Mouse (Mus musculus): ENCODE results near the gene Smim4. TPM values are rescaled to one million over a fixed set of nuclear protein-coding genes. Genes with fewer than 3 reads are reported as not detected.

The Smim4 gene
- polyA plus RNA-seq, 1 experiment from 2014 or later, result 127 TPM

DNA sequence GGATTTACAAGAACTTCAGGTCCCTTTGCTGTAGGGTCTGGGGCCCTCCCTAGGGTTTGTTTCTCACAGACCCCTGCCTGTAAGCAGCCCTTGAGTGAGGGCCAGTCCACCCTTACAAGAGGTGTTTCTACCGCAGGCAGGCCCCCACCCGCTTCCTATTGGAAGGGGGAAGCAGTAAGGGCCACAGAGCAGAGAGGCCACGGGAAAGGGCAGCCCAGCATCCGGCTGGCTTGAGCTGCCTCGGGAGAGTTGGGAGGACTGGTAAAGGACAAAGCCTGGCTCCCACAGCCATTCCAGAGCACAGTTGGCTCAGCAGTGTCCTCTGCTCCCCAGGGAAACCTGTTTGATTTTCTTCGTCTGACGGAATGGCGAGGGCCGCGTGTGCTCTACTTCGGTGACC is 9.0 kb upstream of the Smim4 start:
- no peak for TF ChIP-seq CTCF (IDR thresholded peaks at IDR 0.05; ENCODE audit: low read depth)
- peaks cover 32% of the 10 kb centered on the region; the same call in 1 of the 2 replicates for H3K36me3 ChIP-seq (ENCODE audit: control insufficient read depth, insufficient read depth)
- no peak for ATAC-seq
- H3K27me3 ChIP-seq (replicated peaks; ENCODE audit: control insufficient read depth, insufficient read depth, low read length), result no peaks in the 10 kb centered on the region
- peak overlapping the region; percentile 41; the same call in 1 of the 2 replicates for H3K27ac ChIP-seq (ENCODE audit: low read depth, low read length)
- H3K4me3 ChIP-seq (ENCODE audit: low read depth, low read length), result no peak overlapping the region
- no peak overlapping the region for H3K4me2 ChIP-seq (replicated peaks; ENCODE audit: low read depth)
- no peak overlapping the region for H3K9ac ChIP-seq (ENCODE audit: low read depth, low read length)
- WGBS, result 80% methylated on average over 11 of the region's 11 CpGs
- peaks cover 8% of the 10 kb centered on the region for H3K4me1 ChIP-seq (replicated peaks; ENCODE audit: control insufficient read depth, insufficient read depth, low read length)
- no peaks in the 10 kb centered on the region for H3K9me3 ChIP-seq (ENCODE audit: control insufficient read depth)

GRCm38 (mm10) chr14:31137281-31137595 is 8.5 kb upstream of the Smim4 start:
- peak overlapping the region; percentile 41 for H3K27ac ChIP-seq (ENCODE audit: low read depth, low read length)
- no peak for ATAC-seq
- no peaks in the 10 kb centered on the region for H3K9me3 ChIP-seq (ENCODE audit: control insufficient read depth)
- peaks cover 32% of the 10 kb centered on the region; the same call in 1 of the 2 replicates for H3K36me3 ChIP-seq (ENCODE audit: control insufficient read depth, insufficient read depth)
- no peak overlapping the region for H3K4me3 ChIP-seq (ENCODE audit: low read depth, low read length)
- no peaks in the 10 kb centered on the region for H3K27me3 ChIP-seq (replicated peaks; ENCODE audit: control insufficient read depth, insufficient read depth, low read length)
- no peak overlapping the region for H3K4me2 ChIP-seq (replicated peaks; ENCODE audit: low read depth)
- WGBS, result 85% methylated on average over 10 of the region's 10 CpGs
- H3K9ac ChIP-seq (ENCODE audit: low read depth, low read length), result no peak overlapping the region
- H3K4me1 ChIP-seq (replicated peaks; ENCODE audit: control insufficient read depth, insufficient read depth, low read length), result peaks cover 9% of the 10 kb centered on the region
- no peak for TF ChIP-seq CTCF (IDR thresholded peaks at IDR 0.05; ENCODE audit: low read depth)

DNA sequence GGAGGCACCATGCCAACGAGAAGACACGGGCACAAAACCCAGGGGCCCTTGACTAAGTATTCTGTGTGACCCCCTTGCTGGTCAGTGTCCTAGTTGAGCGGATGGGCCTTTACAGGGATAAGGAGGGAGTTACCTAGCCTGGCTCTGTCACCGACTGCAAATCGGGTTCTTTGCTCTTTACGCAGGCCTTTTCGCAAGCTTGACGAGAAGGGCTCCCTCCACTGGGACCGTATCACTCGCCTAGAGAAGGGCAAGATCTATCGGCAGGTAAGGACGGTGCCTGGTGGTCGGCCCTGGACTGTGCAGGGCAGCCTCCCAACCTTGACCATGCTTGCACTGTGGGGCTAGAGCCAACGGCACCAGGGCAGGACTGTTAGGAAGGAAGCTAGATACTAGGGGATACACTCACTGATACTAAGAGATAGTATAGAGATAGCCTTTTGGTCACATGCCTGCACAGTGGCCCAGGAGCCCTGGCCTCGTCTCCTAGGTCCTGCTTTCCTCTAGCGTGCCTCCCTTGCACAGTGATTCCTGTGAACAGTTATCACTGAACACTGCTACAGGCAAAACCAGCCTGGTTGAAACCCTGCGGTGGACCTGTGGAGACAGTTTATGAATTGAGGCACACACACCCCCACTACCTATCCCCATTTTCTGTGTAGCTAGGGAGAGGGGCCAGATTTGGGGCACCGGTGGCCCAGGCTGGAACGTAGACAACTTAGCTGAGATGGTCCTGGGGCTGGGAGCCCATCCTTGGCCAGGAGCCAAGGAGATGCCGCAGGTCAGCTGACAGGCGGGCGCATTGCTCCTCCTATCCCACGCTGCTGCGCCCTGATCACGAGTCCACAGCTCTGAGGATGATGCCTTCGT is 7.9 kb upstream of the Smim4 start:
- H3K27me3 ChIP-seq (replicated peaks; ENCODE audit: control insufficient read depth, insufficient read depth, low read length), result no peaks in the 10 kb centered on the region
- 90% methylated on average over 26 of the region's 26 CpGs for WGBS
- H3K9me3 ChIP-seq (ENCODE audit: control insufficient read depth), result no peaks in the 10 kb centered on the region
- no peak for ATAC-seq
- no peak overlapping the region for H3K4me2 ChIP-seq (replicated peaks; ENCODE audit: low read depth)
- 0 out of 2 replicates have a peak overlapping the region, but pooled peaks have one; percentile 41 for H3K27ac ChIP-seq (ENCODE audit: low read depth, low read length)
- no peak overlapping the region for H3K9ac ChIP-seq (ENCODE audit: low read depth, low read length)
- H3K4me1 ChIP-seq (replicated peaks; ENCODE audit: control insufficient read depth, insufficient read depth, low read length), result peaks cover 14% of the 10 kb centered on the region
- no peak overlapping the region for H3K4me3 ChIP-seq (ENCODE audit: low read depth, low read length)
- TF ChIP-seq CTCF (IDR thresholded peaks at IDR 0.05; ENCODE audit: low read depth), result no peak
- H3K36me3 ChIP-seq (ENCODE audit: control insufficient read depth, insufficient read depth), result peaks cover 32% of the 10 kb centered on the region; the same call in 1 of the 2 replicates

GRCm38 (mm10) chr14:31135495-31136410 is 7.0 kb upstream of the Smim4 start:
- no peaks in the 10 kb centered on the region for H3K27me3 ChIP-seq (replicated peaks; ENCODE audit: control insufficient read depth, insufficient read depth, low read length)
- H3K27ac ChIP-seq (ENCODE audit: low read depth, low read length), result no peak overlapping the region
- ATAC-seq, result no peak
- H3K36me3 ChIP-seq (ENCODE audit: control insufficient read depth, insufficient read depth), result peaks cover 32% of the 10 kb centered on the region; the same call in 1 of the 2 replicates
- no peak for TF ChIP-seq CTCF (IDR thresholded peaks at IDR 0.05; ENCODE audit: low read depth)
- WGBS, result 93% methylated on average over 34 of the region's 34 CpGs
- H3K9ac ChIP-seq (ENCODE audit: low read depth, low read length), result no peak overlapping the region
- H3K4me2 ChIP-seq (replicated peaks; ENCODE audit: low read depth), result no peak overlapping the region
- H3K9me3 ChIP-seq (ENCODE audit: control insufficient read depth), result no peaks in the 10 kb centered on the region
- peaks cover 14% of the 10 kb centered on the region for H3K4me1 ChIP-seq (replicated peaks; ENCODE audit: control insufficient read depth, insufficient read depth, low read length)
- H3K4me3 ChIP-seq (ENCODE audit: low read depth, low read length), result no peak overlapping the region

GRCm38 (mm10) chr14:31134015-31135000 is 5.6 kb upstream of the Smim4 start:
- no peak for ATAC-seq
- Histone ChIP-seq H3K36me3 (ENCODE audit: control insufficient read depth, insufficient read depth) (peaks cover 24% of the 10 kb centered on the region; the same call in 1 of the 2 replicates), H3K9me3 (ENCODE audit: control insufficient read depth) (no peaks in the 10 kb centered on the region), H3K27me3 (replicated peaks; ENCODE audit: control insufficient read depth, insufficient read depth, low read length) (no peaks in the 10 kb centered on the region), H3K27ac (ENCODE audit: low read depth, low read length) (no peak overlapping the region), H3K4me2 (replicated peaks; ENCODE audit: low read depth) (no peak overlapping the region), H3K9ac (ENCODE audit: low read depth, low read length) (no peak overlapping the region), H3K4me1 (replicated peaks; ENCODE audit: control insufficient read depth, insufficient read depth, low read length) (peaks cover 14% of the 10 kb centered on the region), H3K4me3 (ENCODE audit: low read depth, low read length) (no peak overlapping the region)
- 81% methylated on average over 25 of the region's 25 CpGs for WGBS
- TF ChIP-seq CTCF (IDR thresholded peaks at IDR 0.05; ENCODE audit: low read depth), result no peak
